Mouse (Mus musculus): ENCODE data around the gene Gm45062.

The Gm45062 gene

DNA sequence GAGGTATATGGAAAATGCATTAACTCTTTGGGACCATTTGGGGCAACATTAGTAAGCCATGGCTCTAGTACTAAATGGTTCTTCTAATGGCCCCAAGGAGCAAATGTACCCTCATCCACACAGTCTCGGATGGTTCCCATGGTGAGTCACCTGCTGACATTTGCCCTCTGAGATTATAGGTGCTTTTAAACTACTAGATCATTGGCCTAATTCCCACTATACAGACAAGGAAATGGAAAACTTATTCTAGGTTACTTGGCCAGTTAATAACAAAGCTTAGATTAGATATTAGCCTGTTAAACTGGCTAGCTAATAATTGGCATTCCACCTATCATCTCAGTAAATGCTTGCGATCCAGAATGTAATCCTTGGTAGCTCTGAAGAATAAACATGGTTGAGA lies 203.2 kb downstream of the Gm45062 start:
- no peak for TF ChIP-seq GATA4 (IDR thresholded peaks at IDR 0.05; ENCODE audit: insufficient replicate concordance, low read length)

DNA sequence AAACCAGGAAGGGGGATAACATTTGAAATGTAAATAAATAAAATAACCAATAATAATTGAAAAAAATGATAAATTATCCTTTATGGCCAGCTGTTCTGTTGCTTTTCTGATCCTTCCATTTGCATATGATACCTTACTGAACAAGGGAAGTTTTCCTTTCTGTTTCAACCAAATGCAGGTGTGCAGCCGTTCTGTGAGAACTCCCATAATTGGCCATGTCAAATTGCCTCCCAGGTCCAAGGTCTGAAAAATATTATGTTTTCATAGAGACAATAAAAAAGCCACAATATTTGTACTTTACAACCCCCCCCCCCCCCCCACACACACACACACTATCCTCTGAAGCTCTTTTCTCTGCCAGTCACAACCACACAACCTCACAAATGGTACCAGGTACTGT lies 206.1 kb downstream of the Gm45062 start:
- no peak for TF ChIP-seq GATA4 (IDR thresholded peaks at IDR 0.05; ENCODE audit: insufficient replicate concordance, low read length)

DNA sequence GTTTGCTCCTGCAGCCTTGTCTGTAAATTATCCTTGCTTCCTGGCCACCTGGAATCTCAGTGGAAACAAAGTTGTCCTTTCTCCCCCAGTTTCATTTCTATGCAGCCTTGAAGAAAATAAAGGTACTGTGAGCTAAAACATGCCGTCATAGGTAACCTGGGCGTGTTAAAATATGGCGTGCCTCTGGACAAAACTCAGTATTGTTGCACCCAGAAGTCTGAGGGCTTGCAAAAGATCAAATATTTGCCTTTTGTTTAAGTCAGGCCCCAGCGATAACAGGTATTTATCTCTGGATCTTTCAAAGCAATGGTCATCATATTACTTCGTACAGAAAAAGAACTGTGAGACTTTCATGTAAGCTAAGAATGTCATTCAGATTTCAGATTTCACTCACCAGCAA lies 206.7 kb downstream of the Gm45062 start:
- no peak for TF ChIP-seq GATA4 (IDR thresholded peaks at IDR 0.05; ENCODE audit: insufficient replicate concordance, low read length)

DNA sequence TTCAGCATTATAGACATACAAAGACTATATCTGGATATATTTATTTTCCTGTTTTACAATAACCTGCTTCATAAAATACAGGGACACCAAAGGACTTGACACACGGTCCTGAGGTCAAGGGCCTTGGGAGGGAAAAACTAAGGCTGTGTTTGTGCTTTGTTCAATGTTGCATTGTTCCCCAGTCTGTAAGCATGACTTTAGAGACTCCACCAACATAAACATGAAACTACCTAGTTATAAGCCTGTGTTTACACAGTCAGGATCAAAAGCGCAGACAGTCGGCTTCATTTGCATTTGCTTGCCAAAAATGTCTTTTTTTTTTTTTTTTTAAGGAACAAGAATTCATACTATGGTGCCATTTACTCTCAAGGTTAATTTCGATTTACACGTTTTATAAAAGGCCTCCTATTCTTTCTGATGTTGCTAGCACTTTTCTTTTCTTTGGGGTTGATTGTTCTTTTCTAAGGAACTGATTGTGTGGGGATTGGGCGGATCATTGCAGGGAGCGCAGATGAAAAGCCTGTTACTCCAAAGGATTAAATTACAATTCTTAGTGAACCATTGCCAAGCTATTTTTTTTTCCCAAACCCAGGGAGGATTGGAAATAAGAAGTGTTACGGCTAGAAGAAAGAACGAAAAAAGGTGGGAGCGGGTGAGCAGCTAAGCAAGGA lies 208.6 kb downstream of the Gm45062 start:
- no peak for TF ChIP-seq GATA4 (IDR thresholded peaks at IDR 0.05; ENCODE audit: insufficient replicate concordance, low read length)

DNA sequence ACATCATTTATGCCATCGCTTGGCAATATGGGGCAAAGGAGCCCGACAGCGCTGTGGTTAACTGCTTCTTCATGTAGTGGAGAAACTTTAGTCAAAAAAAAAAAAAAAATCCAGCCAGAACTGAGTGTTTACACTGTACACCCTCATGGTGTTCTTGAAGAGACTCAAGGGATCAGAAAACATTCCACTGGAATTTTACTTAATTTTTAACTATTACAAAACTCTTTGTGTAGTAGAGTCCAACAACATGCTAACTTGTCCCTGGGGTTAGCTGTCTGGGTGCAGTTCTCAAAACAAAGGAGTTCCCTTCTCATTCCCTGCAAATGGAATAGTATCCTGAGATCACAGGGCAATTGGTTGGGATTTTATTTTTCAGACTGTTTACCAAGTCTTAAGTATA lies 210.7 kb downstream of the Gm45062 start:
- TF ChIP-seq GATA4 (IDR thresholded peaks at IDR 0.05; ENCODE audit: insufficient replicate concordance, low read length), result no peak

DNA sequence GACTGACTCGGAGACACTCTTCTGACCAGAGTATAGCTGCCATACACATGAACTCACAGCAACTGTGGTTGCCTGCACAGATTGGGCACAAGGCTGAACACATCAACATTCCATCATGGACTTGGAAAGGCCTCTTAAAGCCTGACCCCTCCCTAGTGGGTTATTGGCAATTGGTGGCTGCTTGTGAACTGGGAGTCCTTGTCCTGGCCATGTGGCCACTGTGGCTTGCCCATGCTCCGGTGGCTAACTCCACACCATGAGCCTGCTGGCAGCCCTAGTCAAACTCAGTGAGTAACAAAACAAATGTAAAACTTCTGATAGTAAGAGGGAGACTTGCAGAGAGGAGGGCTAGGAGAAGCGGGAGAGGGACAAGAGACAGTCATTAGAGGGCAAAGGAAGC lies 212.9 kb downstream of the Gm45062 start:
- no peak for TF ChIP-seq GATA4 (IDR thresholded peaks at IDR 0.05; ENCODE audit: insufficient replicate concordance, low read length)

DNA sequence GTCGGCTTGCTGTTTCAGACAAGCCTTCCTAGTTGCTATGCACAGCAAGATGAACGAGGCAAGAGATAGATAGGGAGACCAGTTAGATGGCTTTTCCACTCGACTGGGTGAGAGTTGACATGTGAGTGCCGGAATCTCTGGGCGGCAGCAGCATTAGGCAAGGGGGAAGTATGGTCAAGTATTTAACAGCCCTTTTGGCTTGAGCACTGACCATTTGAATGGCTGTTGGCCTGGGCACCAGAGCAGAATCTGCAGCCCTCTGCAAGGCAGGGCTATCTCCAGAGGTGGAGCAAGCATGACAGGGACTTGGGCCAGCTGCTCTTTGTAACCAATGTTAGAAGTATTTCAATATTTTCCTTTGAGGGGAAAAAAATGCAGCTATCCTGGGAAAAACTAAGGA lies 213.7 kb downstream of the Gm45062 start:
- TF ChIP-seq GATA4 (IDR thresholded peaks at IDR 0.05; ENCODE audit: insufficient replicate concordance, low read length), result peak; percentile 40; the same call in 1 of the 2 replicates

DNA sequence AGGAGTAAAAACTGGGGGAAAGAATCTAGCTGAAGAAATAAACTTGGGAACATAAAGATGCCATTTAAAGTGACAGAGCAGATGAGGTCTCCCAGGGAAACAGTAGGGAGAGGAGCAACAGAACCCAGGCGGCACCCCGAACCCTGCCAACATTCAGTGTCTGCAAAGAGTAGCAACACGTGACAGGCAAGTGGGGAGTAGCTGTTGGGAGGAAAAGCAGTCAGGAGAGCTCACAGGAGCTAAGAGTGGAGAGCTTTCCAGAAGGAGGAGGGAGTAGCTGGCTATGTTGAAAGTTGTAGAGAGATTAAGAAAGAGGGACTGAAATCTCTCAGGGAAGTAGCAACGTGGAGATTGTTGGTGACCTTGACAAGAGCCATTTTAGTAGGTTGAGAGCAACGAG lies 214.2 kb downstream of the Gm45062 start:
- no peak for TF ChIP-seq GATA4 (IDR thresholded peaks at IDR 0.05; ENCODE audit: insufficient replicate concordance, low read length)

DNA sequence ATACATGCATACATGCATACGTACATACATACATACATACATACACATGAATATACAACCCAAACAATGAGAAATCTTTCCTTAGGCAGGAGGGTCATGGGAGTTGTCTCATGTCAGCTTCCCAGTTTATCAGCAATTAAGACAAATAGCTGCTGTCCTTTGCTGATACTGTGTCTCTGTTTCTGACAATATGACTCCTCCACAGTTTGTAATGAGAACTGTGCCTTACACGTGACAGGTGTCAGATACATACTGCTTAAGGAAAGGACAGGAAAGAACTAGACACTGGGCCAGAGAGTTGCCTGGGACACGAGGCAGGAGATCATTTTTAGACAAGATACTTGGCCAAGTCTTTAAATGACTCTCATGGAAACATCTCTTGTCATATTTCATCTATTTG lies 215.1 kb downstream of the Gm45062 start:
- TF ChIP-seq GATA4 (IDR thresholded peaks at IDR 0.05; ENCODE audit: insufficient replicate concordance, low read length), result no peak

DNA sequence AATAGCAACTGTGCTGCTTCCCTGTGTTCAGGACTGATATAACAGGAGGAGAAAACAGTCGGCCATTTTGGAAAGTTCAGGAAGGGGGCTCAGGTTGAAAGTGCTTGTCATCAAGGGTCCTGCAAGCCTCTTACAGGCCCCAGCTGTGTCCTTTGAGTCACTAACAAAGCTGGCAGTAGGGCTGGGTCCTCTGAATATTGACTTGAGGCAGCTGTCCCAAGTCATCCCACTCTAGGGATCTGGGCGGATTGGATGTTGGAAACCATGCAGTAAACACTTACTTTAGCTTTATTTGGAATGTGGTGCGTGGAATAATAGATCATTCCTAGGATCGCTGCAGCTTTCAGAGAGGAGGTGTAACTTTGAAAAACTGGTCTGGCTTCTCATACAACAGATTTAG lies 215.6 kb downstream of the Gm45062 start:
- no peak for TF ChIP-seq GATA4 (IDR thresholded peaks at IDR 0.05; ENCODE audit: insufficient replicate concordance, low read length)

DNA sequence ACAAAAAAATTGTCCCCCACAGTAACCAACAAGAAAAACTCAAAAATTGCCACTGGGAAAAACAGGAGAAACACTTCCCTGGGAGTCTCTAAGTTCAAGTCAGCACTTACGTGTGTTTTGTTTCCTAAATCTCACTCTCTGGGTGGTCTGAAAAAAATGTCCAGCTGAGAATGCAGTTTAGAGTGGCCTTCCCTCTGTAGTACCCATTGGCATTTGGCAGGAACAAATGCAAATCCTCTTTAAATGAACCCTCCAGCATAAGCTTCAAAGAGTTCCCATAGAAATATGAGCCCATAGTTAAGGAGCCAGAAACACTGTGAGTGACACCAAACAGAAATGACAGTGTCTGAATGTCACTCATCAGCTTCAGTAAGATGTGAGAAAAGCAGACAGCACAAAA lies 219.9 kb downstream of the Gm45062 start:
- TF ChIP-seq GATA4 (IDR thresholded peaks at IDR 0.05; ENCODE audit: insufficient replicate concordance, low read length), result no peak

DNA sequence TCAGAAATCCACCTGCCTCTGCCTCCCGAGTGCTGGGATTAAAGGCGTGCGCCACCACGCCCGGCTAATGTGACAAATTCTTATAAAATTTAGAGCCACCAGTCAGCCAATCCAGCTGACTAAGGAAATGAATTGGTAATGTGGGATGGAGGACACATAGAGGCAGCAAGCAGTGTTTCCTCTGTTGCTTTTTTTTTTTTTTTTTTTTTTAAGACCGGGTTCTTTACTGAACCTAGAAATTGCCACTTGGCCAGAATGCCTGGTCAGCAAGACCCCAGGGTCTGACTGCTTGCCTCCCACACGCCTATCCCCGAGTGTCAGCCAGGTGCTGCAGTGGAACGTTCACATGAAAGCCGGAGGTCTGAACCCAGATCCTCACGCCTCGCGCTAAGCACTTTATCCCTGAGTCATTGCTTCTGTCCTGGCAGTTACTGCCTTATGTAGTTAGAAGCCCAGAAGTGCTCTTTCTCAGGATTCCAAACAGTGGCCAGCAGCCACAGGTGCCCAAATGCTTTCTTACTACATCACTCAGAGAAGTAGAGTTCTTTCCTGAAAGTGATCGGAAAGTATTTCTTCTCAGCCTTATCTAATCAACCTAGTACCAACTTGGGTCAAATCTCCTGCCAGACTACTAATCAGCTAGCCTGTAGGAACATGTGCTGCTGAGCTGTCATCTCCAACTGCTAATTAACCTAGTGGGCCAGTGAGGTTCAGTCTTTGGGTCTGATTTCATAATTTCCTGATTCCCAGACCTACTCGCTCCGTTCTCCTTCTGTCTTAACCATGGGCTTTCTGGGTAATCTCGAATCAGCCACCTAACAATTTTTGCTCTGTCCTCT lies 225.4 kb downstream of the Gm45062 start:
- TF ChIP-seq GATA4 (IDR thresholded peaks at IDR 0.05; ENCODE audit: insufficient replicate concordance, low read length), result no peak

DNA sequence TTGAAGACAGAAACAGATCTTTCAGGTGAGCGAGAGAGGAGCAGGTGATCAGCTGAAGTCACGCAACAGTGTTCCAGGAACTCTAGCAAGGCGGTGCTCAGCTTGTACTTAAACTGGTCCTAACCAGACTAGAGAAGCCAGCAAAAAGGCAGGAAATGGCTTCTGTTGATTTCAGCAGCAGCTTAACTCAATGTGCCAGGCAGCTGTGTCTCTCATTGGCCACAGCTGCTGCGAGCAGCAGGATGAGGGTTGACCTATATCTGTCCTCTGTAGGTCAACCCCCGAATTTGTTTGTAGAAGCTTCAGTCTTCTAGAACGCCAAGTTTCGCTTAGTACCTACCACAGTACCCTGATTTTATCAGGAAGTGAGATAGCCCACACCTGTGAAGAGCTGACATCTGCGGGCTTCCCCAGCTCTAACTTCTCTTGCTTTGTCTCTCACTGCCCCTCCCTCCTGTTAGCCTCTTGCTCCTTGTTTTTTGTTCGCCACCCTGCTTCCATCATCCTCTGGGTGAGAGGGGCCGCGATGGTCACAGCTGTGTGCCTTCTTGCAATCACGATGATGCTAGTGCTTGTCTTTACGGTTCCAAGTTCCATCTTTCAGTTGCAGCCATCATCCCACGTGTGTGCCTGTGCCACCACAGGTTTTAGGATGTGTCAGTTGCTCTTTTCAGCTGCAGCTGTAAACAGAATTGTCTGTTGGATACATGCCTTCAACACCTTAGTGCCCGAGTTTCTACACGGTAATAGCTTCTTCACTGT lies 226.3 kb downstream of the Gm45062 start:
- no peak for TF ChIP-seq GATA4 (IDR thresholded peaks at IDR 0.05; ENCODE audit: insufficient replicate concordance, low read length)

DNA sequence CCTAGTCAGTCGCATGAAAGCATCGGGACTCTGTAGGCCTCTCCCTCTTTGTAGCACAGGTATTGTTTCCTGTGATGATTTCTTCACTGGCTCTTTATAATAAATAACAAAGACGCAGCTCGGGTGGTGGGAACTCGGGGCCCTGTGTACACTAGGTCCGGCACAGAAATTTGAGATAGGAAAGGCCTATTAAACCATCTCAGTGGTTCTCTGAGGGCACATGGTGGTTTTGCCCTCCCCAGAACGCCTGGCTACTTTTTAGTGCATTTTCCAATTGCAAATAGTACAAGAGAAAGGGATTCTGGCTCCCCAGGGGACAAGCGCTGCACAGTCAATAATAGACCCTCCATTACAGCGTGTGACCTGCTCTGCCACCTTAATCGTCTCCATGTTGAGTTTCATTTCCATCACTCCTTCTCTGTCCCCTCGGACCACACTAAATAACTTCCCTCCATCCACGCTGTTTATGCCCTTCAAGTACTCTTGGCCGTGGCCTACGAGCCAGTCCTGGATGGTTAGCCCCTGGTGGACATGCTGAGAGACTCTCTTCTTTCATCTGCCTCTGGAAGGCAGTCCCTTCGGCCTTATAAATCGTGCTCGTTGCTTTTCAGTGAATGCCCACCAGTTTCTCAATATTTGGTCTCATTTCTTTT lies 227.3 kb downstream of the Gm45062 start:
- no peak for TF ChIP-seq GATA4 (IDR thresholded peaks at IDR 0.05; ENCODE audit: insufficient replicate concordance, low read length)
